Mouse (Mus musculus): ENCODE results near the gene Gigyf2. TPM values are rescaled to one million over a fixed set of nuclear protein-coding genes. Genes with fewer than 3 reads are reported as not detected.

Gigyf2 gene
- total and polyA plus RNA-seq, 3 experiments: 87.3 to 156 (median 93.5) TPM

- no peak overlapping the region for H3K4me2 ChIP-seq (ENCODE audit: insufficient read depth, low read depth, poor library complexity, severe bottlenecking)
- dilution Hi-C loops (cut with MboI; ENCODE audit: extremely low pct_ligation_motif_present, extremely low pct_unique_long_range_greater_than_20kb, low sequenced_read_pairs): no loop called here
Observed at GRCm38 (mm10) chr1:87406012-87406411, 79.2 kb downstream of the Gigyf2 start.

GRCm38 (mm10) chr1:87409380-87409779, 82.6 kb downstream of the Gigyf2 start:
- H3K36me3 ChIP-seq (replicated peaks in 1 of 2; ENCODE audit: control insufficient read depth in 1 of 2, insufficient read depth in 1 of 2, low read length in 1 of 2): peaks cover 77 to 94% of the 10 kb centered on the region in 2 experiments
- H3K27me3 ChIP-seq (replicated peaks): no peaks in the 10 kb centered on the region
- no peak for DNase-seq (ENCODE audit: extremely low read depth)
- in situ Hi-C loops (cut with MboI; ENCODE audit: low pct_ligation_motif_present, low pct_unique_long_range_greater_than_20kb, low sequenced_read_pairs): no loop called here
- H3K4me2 ChIP-seq (ENCODE audit: insufficient read depth, low read depth, poor library complexity, severe bottlenecking): no peak overlapping the region
- no peaks in the 10 kb centered on the region for H3K9me3 ChIP-seq (replicated peaks; ENCODE audit: low read length)
- dilution Hi-C loops (cut with MboI; ENCODE audit: extremely low pct_ligation_motif_present, extremely low pct_unique_long_range_greater_than_20kb, low sequenced_read_pairs): no loop called here
- H3K4me3 ChIP-seq (replicated peaks in 1 of 3; ENCODE audit: low read depth in 2 of 3, low read length in 2 of 3, poor library complexity in 1 of 3): no peak overlapping the region
- no peak overlapping the region for H3K9ac ChIP-seq (ENCODE audit: insufficient read depth, low read depth)
- peaks cover 0 to 25% of the 10 kb centered on the region in 2 experiments; a peak in 2 of 4 replicates for H3K4me1 ChIP-seq (ENCODE audit: control insufficient read depth in 1 of 2, insufficient read depth in 2 of 2)
- TF ChIP-seq KAT2A (IDR thresholded peaks at IDR 0.05; ENCODE audit: insufficient replicate concordance, low read length): no peak
- TF ChIP-seq JUN (IDR thresholded peaks at IDR 0.05; ENCODE audit: insufficient read depth, low read depth, low read length): no peak
- TF ChIP-seq NELFE (IDR thresholded peaks at IDR 0.05; ENCODE audit: low read depth, low read length): no peak
- TF ChIP-seq SIN3A (IDR thresholded peaks at IDR 0.05; ENCODE audit: low read length): no peak
- TF ChIP-seq CTCF (conservative IDR thresholded peaks at IDR 0.05 in 1 of 2, IDR thresholded peaks at IDR 0.05 in 1 of 2; ENCODE audit: low read depth in 2 of 2, low read length in 2 of 2): no peak
- TF ChIP-seq EP300 (IDR thresholded peaks at IDR 0.05; ENCODE audit: low read length): no peak
- H3K79me2 ChIP-seq (replicated peaks; ENCODE audit: control insufficient read depth, extremely low read depth, insufficient read depth, poor library complexity, severe bottlenecking): 0 out of 2 replicates have a peak, but pooled peaks cover 5% of the 10 kb centered on the region
- no peak overlapping the region for H3K27ac ChIP-seq (ENCODE audit: insufficient read depth, low read depth)

More at GRCm38 (mm10) chr1:87406012-87406411, 79.2 kb downstream of the Gigyf2 start:
- Histone ChIP-seq H3K4me1 (ENCODE audit: control insufficient read depth in 1 of 2, insufficient read depth in 2 of 2) (peaks cover 0 to 7% of the 10 kb centered on the region in 2 experiments; a peak in 1 of 4 replicates), H3K36me3 (replicated peaks in 1 of 2; ENCODE audit: control insufficient read depth in 1 of 2, insufficient read depth in 1 of 2, low read length in 1 of 2) (peaks cover 64 to 85% of the 10 kb centered on the region in 2 experiments), H3K27ac (ENCODE audit: insufficient read depth, low read depth) (peak overlapping the region; percentile 56), H3K9ac (ENCODE audit: insufficient read depth, low read depth) (no peak overlapping the region), H3K4me3 (replicated peaks in 1 of 3; ENCODE audit: low read depth in 2 of 3, low read length in 2 of 3, poor library complexity in 1 of 3) (no peak overlapping the region), H3K9me3 (replicated peaks; ENCODE audit: low read length) (no peaks in the 10 kb centered on the region), H3K79me2 (replicated peaks; ENCODE audit: control insufficient read depth, extremely low read depth, insufficient read depth, poor library complexity, severe bottlenecking) (peaks cover 9% of the 10 kb centered on the region; the same call in 1 of the 2 replicates), H3K27me3 (replicated peaks) (no peaks in the 10 kb centered on the region)
- in situ Hi-C loops (cut with MboI; ENCODE audit: low pct_ligation_motif_present, low pct_unique_long_range_greater_than_20kb, low sequenced_read_pairs): no loop called here
- TF ChIP-seq ZNF384 (IDR thresholded peaks at IDR 0.05; ENCODE audit: low read depth, low read length) (peak; percentile 55), IRF4 (IDR thresholded peaks at IDR 0.05; ENCODE audit: low read depth, low read length) (peak; percentile 67), USF1 (IDR thresholded peaks at IDR 0.05; ENCODE audit: low read depth, low read length) (no peak), BHLHE40 (IDR thresholded peaks at IDR 0.05; ENCODE audit: low read depth, low read length) (no peak), RCOR1 (conservative IDR thresholded peaks at IDR 0.05; ENCODE audit: low read depth, low read length) (0 out of 2 replicates have a peak, but pooled peaks have one; percentile 52), MAFK (IDR thresholded peaks at IDR 0.05; ENCODE audit: insufficient replicate concordance, low read length) (no peak), ZKSCAN1 (IDR thresholded peaks at IDR 0.05; ENCODE audit: borderline replicate concordance, low read depth, low read length) (no peak), EP300 (IDR thresholded peaks at IDR 0.05; ENCODE audit: low read length) (peak; percentile 68; the same call in 1 of the 2 replicates)
- DNase-seq (ENCODE audit: extremely low read depth): peak; percentile 7

- no peak overlapping the region for H3K9ac ChIP-seq (ENCODE audit: insufficient read depth, low read depth)
- H3K27ac ChIP-seq (ENCODE audit: insufficient read depth, low read depth): no peak overlapping the region
- dilution Hi-C loops (cut with MboI; ENCODE audit: extremely low pct_ligation_motif_present, extremely low pct_unique_long_range_greater_than_20kb, low sequenced_read_pairs) (no loop called here), in situ Hi-C loops (cut with MboI; ENCODE audit: low pct_ligation_motif_present, low pct_unique_long_range_greater_than_20kb, low sequenced_read_pairs) (no loop called here)
- no peak overlapping the region for H3K4me3 ChIP-seq (replicated peaks in 1 of 3; ENCODE audit: low read depth in 2 of 3, low read length in 2 of 3, poor library complexity in 1 of 3)
- no peaks in the 10 kb centered on the region for H3K27me3 ChIP-seq (replicated peaks)
- peak; percentile 74 for DNase-seq (ENCODE audit: extremely low read depth)
- peaks cover 55 to 92% of the 10 kb centered on the region in 2 experiments for H3K36me3 ChIP-seq (replicated peaks in 1 of 2; ENCODE audit: control insufficient read depth in 1 of 2, insufficient read depth in 1 of 2, low read length in 1 of 2)
- H3K79me2 ChIP-seq (replicated peaks; ENCODE audit: control insufficient read depth, extremely low read depth, insufficient read depth, poor library complexity, severe bottlenecking): peaks cover 7% of the 10 kb centered on the region
- no peak overlapping the region for H3K4me2 ChIP-seq (ENCODE audit: insufficient read depth, low read depth, poor library complexity, severe bottlenecking)
- H3K4me1 ChIP-seq (ENCODE audit: control insufficient read depth in 1 of 2, insufficient read depth in 2 of 2): no peaks in the 10 kb centered on the region
- TF ChIP-seq E2F4 (IDR thresholded peaks at IDR 0.05; ENCODE audit: insufficient replicate concordance, low read depth, low read length) (no peak), CTCF (conservative IDR thresholded peaks at IDR 0.05 in 1 of 2, IDR thresholded peaks at IDR 0.05 in 1 of 2; ENCODE audit: low read depth in 2 of 2, low read length in 2 of 2) (peak; percentile 72 to 86), MAFK (IDR thresholded peaks at IDR 0.05; ENCODE audit: insufficient replicate concordance, low read length) (peak; percentile 82; the same call in 1 of the 2 replicates), NELFE (IDR thresholded peaks at IDR 0.05; ENCODE audit: low read depth, low read length) (0 out of 2 replicates have a peak, but pooled peaks have one; percentile 22), RAD21 (IDR thresholded peaks at IDR 0.05; ENCODE audit: low read depth, low read length) (peak; percentile 26), SMC3 (IDR thresholded peaks at IDR 0.05; ENCODE audit: low read depth, low read length) (peak; percentile 42)
- H3K9me3 ChIP-seq (replicated peaks; ENCODE audit: low read length): no peaks in the 10 kb centered on the region
Observed at GRCm38 (mm10) chr1:87418733-87419132, 91.9 kb downstream of the Gigyf2 start.
